Mouse (Mus musculus) spleen, adult 2 months (tissue): Measurements from ENCODE around the gene Rnf114.

Experiments
- CTCF ChIP-seq: fragments of 200-500 bp; IDR thresholded peaks from 2 replicates; pipeline ENCODE4 v1.5.1; 2011; ENCODE audit warnings: mild to moderate bottlenecking, inconsistent platforms; ENCODE audit not compliant: insufficient read depth, insufficient read length, insufficient replicate concordance; ENCODE audit errors: extremely low read depth
- POLR2A ChIP-seq: fragments of 200-500 bp; IDR thresholded peaks from 2 replicates; pipeline ENCODE4 v1.6.1; 2011; ENCODE audit warnings: low read depth, low read length, inconsistent platforms

DNA sequence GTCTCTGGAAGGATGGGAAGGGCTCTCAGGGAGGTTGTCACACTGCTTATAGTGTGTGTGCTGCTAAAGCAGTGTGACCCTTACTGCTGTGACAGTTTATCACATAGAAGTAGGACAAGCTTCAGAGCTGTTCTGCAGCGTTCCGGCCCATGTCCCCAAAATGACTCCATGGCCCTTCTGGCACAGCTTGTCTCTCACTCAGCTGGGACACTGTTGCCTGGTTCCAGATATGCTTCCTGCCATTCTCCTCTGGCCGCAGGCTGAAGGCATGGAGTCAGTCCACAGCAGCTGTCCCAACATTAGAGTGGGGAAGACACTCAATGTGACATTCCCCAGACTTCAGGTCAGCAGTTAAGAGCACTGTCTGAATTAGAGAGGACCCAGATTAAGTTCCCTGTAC is 33.9 kb upstream of the Rnf114 start:
- TF ChIP-seq POLR2A, result no peak
- TF ChIP-seq CTCF, result no peak
